Mouse (Mus musculus) kidney, adult 2 months (tissue): ENCODE data around the gene Tcf21. TPM values are rescaled to one million over a fixed set of nuclear protein-coding genes. Genes with fewer than 3 reads are reported as not detected.
A peak's percentile ranks its signal among the peaks of the same experiment; 100 is the strongest.

ENCODE experiments used
- DNase-seq: peaks from one replicate; pipeline ENCODE4 v3.0.0; 2021
- H3K27ac ChIP-seq: fragments of 200-500 bp; 2 replicates; pipeline ENCODE4 v1.5.1; 2012; ENCODE audit warnings: low read depth, low read length, control low read depth, inconsistent platforms; ENCODE audit not compliant: insufficient read depth
- H3K27me3 ChIP-seq: fragments of 200-500 bp; replicated peaks from 2 replicates; pipeline ENCODE4 v1.6.1; 2012; ENCODE audit warnings: mild to moderate bottlenecking, moderate library complexity, low read length, inconsistent platforms; ENCODE audit not compliant: control insufficient read depth, insufficient read depth
- H3K36me3 ChIP-seq: fragments of 200-500 bp; 2 replicates; pipeline ENCODE4 v1.6.1; 2012; ENCODE audit warnings: mild to moderate bottlenecking, moderate library complexity, low read length, inconsistent platforms; ENCODE audit not compliant: control insufficient read depth, insufficient read depth
- H3K4me1 ChIP-seq: fragments of 200-500 bp; 2 replicates; pipeline ENCODE4 v1.6.1; 2011; ENCODE audit warnings: low read length; ENCODE audit not compliant: control insufficient read depth, insufficient read depth
- H3K4me3 ChIP-seq: fragments of 200-500 bp; 2 replicates; pipeline ENCODE4 v1.5.1; 2011; ENCODE audit warnings: mild to moderate bottlenecking, low read depth, low read length, control low read depth; ENCODE audit not compliant: insufficient read depth
- CTCF ChIP-seq: fragments of 200-500 bp; conservative IDR thresholded peaks from 2 replicates; pipeline ENCODE4 v1.5.1; 2011; ENCODE audit warnings: low read depth, mild to moderate bottlenecking, control low read depth, low read length, moderate library complexity, mixed read lengths; ENCODE audit not compliant: insufficient read depth, insufficient read length
- POLR2A ChIP-seq: fragments of 200-500 bp; IDR thresholded peaks from one replicate; pipeline ENCODE4 v1.6.1; 2011; ENCODE audit warnings: low read depth, low read length, control low read depth
- WGBS: fragments of 180-500 bp; shearing (Covaris S2); methylation state at CpG from one replicate; pipeline ENCODE4 v1.1.7; 2018; 5-methylcytosine and 5-hydroxymethylcytosine counted together
- polyA plus RNA-seq: library from polyadenylated mRNA; depleted of rRNA; stranded (reverse); fragments of >200 nt; gene quantifications from 2 replicates; pipeline ENCODE4 v1.2.3, GENCODE M21; 2012

Tcf21 gene
- polyA plus RNA-seq, 1 experiment, result 124 TPM

- TF ChIP-seq CTCF, result no peak
- TF ChIP-seq POLR2A, result no peak
- Histone ChIP-seq H3K4me1 (0 out of 2 replicates have a peak, but pooled peaks cover 2% of the 10 kb centered on the region), H3K4me3 (peak overlapping the region; percentile 34; the same call in 1 of the 2 replicates), H3K27ac (peak overlapping the region; percentile 39), H3K36me3 (no peaks in the 10 kb centered on the region), H3K27me3 (peaks cover 6% of the 10 kb centered on the region)
- 19% methylated on average over 19 of the region's 19 CpGs for WGBS
- no peak for DNase-seq
These were observed 4.3 kb downstream of the Tcf21 start for GRCm38 (mm10) chr10:22815461-22816236.

- TF ChIP-seq POLR2A (no peak), CTCF (no peak)
- no peak for DNase-seq
- H3K36me3 ChIP-seq, result no peaks in the 10 kb centered on the region
- WGBS, result 8% methylated on average over 2 of the region's 2 CpGs
- no peak overlapping the region for H3K4me3 ChIP-seq
- peaks cover 6% of the 10 kb centered on the region for H3K27me3 ChIP-seq
- 0 out of 2 replicates have a peak, but pooled peaks cover 2% of the 10 kb centered on the region for H3K4me1 ChIP-seq
- peak overlapping the region; percentile 18; the same call in 1 of the 2 replicates for H3K27ac ChIP-seq
These were observed 5.2 kb downstream of the Tcf21 start for GRCm38 (mm10) chr10:22814771-22815170.

- Histone ChIP-seq H3K27me3 (peaks cover 6% of the 10 kb centered on the region), H3K36me3 (no peaks in the 10 kb centered on the region), H3K4me1 (0 out of 2 replicates have a peak, but pooled peaks cover 2% of the 10 kb centered on the region), H3K27ac (no peak overlapping the region; the same call in 1 of the 2 replicates), H3K4me3 (no peak overlapping the region)
- DNase-seq, result no peak
- TF ChIP-seq POLR2A, result no peak
- TF ChIP-seq CTCF, result no peak
- WGBS, result 13% methylated on average over 8 of the region's 8 CpGs
These were observed 5.7 kb downstream of the Tcf21 start for GRCm38 (mm10) chr10:22814294-22814693.

GRCm38 (mm10) chr10:22813317-22813960 lies 6.5 kb downstream of the Tcf21 start:
- 3% methylated on average over 18 of the region's 18 CpGs for WGBS
- peaks cover 3% of the 10 kb centered on the region for H3K27me3 ChIP-seq
- TF ChIP-seq POLR2A (no peak), CTCF (no peak)
- H3K4me1 ChIP-seq, result 0 out of 2 replicates have a peak, but pooled peaks cover 2% of the 10 kb centered on the region
- no peaks in the 10 kb centered on the region for H3K36me3 ChIP-seq
- no peak for DNase-seq
- peak overlapping the region; percentile 66 for H3K27ac ChIP-seq
- H3K4me3 ChIP-seq, result peak overlapping the region; percentile 35; the same call in 1 of the 2 replicates

GRCm38 (mm10) chr10:22811921-22812320 lies 8.1 kb downstream of the Tcf21 start:
- Histone ChIP-seq H3K4me1 (0 out of 2 replicates have a peak, but pooled peaks cover 2% of the 10 kb centered on the region), H3K27ac (no peak overlapping the region), H3K4me3 (no peak overlapping the region), H3K27me3 (peaks cover 3% of the 10 kb centered on the region; the same call in 1 of the 2 replicates), H3K36me3 (no peaks in the 10 kb centered on the region)
- DNase-seq, result peak; percentile 36
- TF ChIP-seq CTCF (no peak), POLR2A (no peak)
- 21% methylated on average over 12 of the region's 12 CpGs for WGBS

GRCm38 (mm10) chr10:22782684-22783083 lies 37.3 kb downstream of the Tcf21 start:
- Histone ChIP-seq H3K27me3 (no peaks in the 10 kb centered on the region), H3K27ac (no peak overlapping the region), H3K36me3 (no peaks in the 10 kb centered on the region), H3K4me1 (no peaks in the 10 kb centered on the region), H3K4me3 (no peak overlapping the region)
- no peak for TF ChIP-seq POLR2A
- TF ChIP-seq CTCF, result peak; percentile 46
- WGBS, result 27% methylated on average over 3 of the region's 3 CpGs
- peak; percentile 28 for DNase-seq

- Histone ChIP-seq H3K27me3 (no peaks in the 10 kb centered on the region), H3K27ac (no peak overlapping the region), H3K4me1 (no peaks in the 10 kb centered on the region), H3K4me3 (no peak overlapping the region), H3K36me3 (no peaks in the 10 kb centered on the region)
- 39% methylated on average over 4 of the region's 4 CpGs for WGBS
- peak; percentile 24 for DNase-seq
- TF ChIP-seq POLR2A (no peak), CTCF (peak; percentile 48)
These were observed 38.5 kb downstream of the Tcf21 start for GRCm38 (mm10) chr10:22781466-22781865.
